Mouse (Mus musculus) ES-Bruce4 (cell line): Measurements from ENCODE around the gene Bach1. TPM values are rescaled to one million over a fixed set of nuclear protein-coding genes. Genes with fewer than 3 reads are reported as not detected.

ENCODE experiments used
- H3K27ac ChIP-seq: 2 replicates; pipeline ENCODE4 v1.5.1; 2012; ENCODE audit warnings: low read length, inconsistent platforms; ENCODE audit not compliant: insufficient read depth
- H3K27me3 ChIP-seq: 2 replicates; pipeline ENCODE4 v1.6.1; 2012; ENCODE audit warnings: mild to moderate bottlenecking, low read length, inconsistent platforms; ENCODE audit not compliant: control insufficient read depth, poor library complexity, insufficient read depth, severe bottlenecking
- H3K36me3 ChIP-seq: 2 replicates; pipeline ENCODE4 v1.6.1; 2012; ENCODE audit warnings: inconsistent platforms, mild to moderate bottlenecking, low read length, moderate library complexity; ENCODE audit not compliant: control insufficient read depth, poor library complexity, insufficient read depth, severe bottlenecking
- H3K4me1 ChIP-seq: one replicate; pipeline ENCODE4 v1.8.1; 2011; ENCODE audit warnings: low read length; ENCODE audit not compliant: control insufficient read depth, insufficient read depth
- H3K4me3 ChIP-seq: 2 replicates; pipeline ENCODE4 v1.5.1; 2011; ENCODE audit warnings: low read depth, mild to moderate bottlenecking, low read length
- H3K9ac ChIP-seq: 2 replicates; pipeline ENCODE4 v1.6.1; 2012; ENCODE audit warnings: low read depth, mild to moderate bottlenecking, inconsistent platforms; ENCODE audit not compliant: poor library complexity, severe bottlenecking
- H3K9me3 ChIP-seq: replicated peaks from 2 replicates; pipeline ENCODE4 v1.6.1; 2012; ENCODE audit warnings: mild to moderate bottlenecking, low read length, inconsistent platforms; ENCODE audit not compliant: control insufficient read depth, poor library complexity, insufficient read depth, severe bottlenecking
- CTCF ChIP-seq: IDR thresholded peaks from one replicate; pipeline ENCODE4 v1.8.1; 2011; ENCODE audit warnings: low read depth, low read length
- EP300 ChIP-seq: IDR thresholded peaks from 2 replicates; pipeline ENCODE4 v1.6.1; 2011; ENCODE audit warnings: low read depth, low read length; ENCODE audit not compliant: insufficient read depth
- POLR2A ChIP-seq: IDR thresholded peaks from one replicate; pipeline ENCODE4 v1.8.1; 2011; ENCODE audit warnings: low read length; ENCODE audit not compliant: insufficient read depth
- polyA plus RNA-seq: library from polyadenylated mRNA; stranded (reverse); fragments of >200 nt; gene quantifications from 2 replicates; pipeline ENCODE4 v1.2.4, GENCODE M21; 2011; ENCODE audit warnings: low read depth; ENCODE audit not compliant: missing spikeins, insufficient read depth, insufficient read length

Bach1 gene
- polyA plus RNA-seq, 1 experiment, result 27.4 TPM

DNA sequence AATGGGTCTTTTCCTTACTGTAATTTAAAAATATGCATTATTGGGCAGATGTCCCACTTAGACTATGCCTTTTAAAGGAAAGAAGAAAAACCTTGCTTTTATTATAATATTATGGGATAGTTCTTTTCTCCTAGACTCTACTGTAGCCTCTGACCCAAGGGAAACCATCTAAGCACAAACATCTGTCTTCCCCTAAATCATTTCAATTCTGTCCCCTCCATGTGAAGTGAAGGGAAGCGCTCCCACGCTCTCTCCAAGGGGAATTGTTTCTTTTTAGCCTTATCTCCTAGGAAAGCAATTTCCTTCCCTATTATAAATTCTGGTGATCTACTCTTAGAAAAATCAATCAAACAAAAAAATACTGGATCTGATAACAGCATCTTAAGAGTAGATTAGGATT is 71.8 kb downstream of the Bach1 start:
- H3K9ac ChIP-seq, result no peak overlapping the region
- H3K9me3 ChIP-seq, result no peaks in the 10 kb centered on the region
- no peaks in the 10 kb centered on the region for H3K4me1 ChIP-seq
- H3K36me3 ChIP-seq, result no peaks in the 10 kb centered on the region
- TF ChIP-seq EP300 (no peak), POLR2A (no peak), CTCF (no peak)
- no peak overlapping the region for H3K4me3 ChIP-seq
- no peak overlapping the region for H3K27ac ChIP-seq
- no peaks in the 10 kb centered on the region; the same call in 1 of the 2 replicates for H3K27me3 ChIP-seq

DNA sequence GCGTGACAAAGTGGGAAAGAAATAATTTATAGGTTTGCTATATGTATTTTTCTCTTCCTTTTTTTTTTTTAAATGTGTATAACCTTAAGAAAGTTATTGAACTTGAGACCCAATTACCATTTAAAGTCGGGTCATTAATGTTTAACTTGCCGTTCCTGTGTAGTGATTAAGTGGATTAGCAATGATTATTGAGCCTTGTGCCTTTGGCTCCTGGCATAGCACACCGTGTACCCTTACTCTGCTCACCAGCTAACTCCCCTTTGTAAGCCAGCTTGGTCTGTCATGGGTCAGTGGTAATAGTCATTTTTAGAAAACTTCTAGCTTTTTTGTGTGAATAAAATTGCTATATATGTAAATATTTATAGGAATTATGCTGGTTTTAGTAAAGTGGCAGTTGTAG is 73.2 kb downstream of the Bach1 start:
- H3K9ac ChIP-seq, result no peak overlapping the region
- H3K27ac ChIP-seq, result no peak overlapping the region
- H3K9me3 ChIP-seq, result no peaks in the 10 kb centered on the region
- H3K4me1 ChIP-seq, result no peaks in the 10 kb centered on the region
- no peaks in the 10 kb centered on the region; the same call in 1 of the 2 replicates for H3K27me3 ChIP-seq
- H3K36me3 ChIP-seq, result no peaks in the 10 kb centered on the region
- no peak for TF ChIP-seq EP300
- TF ChIP-seq CTCF, result no peak
- TF ChIP-seq POLR2A, result no peak
- H3K4me3 ChIP-seq, result no peak overlapping the region

DNA sequence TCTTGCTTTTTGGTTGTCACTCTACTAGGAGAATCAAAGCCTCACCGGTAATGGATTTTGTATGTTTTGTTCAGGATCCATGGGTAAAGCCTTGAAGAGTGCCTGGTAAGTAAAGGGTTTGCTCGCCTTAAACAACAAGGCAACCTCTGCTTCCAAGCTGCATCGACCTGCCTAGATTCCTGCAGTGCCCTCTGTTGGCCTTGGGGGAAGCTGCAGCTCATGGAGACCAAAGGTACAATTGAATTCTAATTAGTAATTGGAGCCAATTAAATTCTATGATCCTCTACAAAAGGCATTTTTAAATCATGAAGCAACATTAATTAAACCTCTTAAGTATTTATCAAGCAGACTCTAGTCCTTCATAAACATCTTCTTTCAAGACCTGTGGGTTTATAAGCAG is 75.7 kb downstream of the Bach1 start:
- Histone ChIP-seq H3K4me3 (no peak overlapping the region), H3K9ac (no peak overlapping the region), H3K9me3 (no peaks in the 10 kb centered on the region), H3K4me1 (no peaks in the 10 kb centered on the region), H3K27me3 (no peaks in the 10 kb centered on the region; the same call in 1 of the 2 replicates), H3K27ac (no peak overlapping the region), H3K36me3 (no peaks in the 10 kb centered on the region)
- no peak for TF ChIP-seq POLR2A
- peak; percentile 70 for TF ChIP-seq CTCF
- no peak for TF ChIP-seq EP300

DNA sequence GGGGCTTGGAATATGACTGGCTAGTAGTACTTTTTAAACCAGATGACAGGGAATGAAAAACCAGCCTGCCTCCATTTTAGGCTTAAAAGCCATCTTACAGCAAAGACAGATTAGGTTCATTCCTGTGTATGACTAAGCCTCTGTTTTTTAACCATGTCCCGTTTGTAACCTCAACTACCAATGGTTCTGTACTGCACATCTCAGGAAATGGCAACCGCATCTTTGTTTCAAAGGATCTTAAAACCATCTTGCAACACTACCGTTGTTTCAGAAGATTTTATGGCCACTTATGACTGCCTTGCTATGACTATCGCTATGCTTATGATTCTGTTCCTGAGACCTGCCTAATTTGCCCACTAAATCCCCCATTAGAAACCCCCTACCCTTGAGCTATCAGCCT is 78.6 kb downstream of the Bach1 start:
- Histone ChIP-seq H3K36me3 (no peaks in the 10 kb centered on the region), H3K27ac (no peak overlapping the region), H3K9me3 (no peaks in the 10 kb centered on the region), H3K27me3 (no peaks in the 10 kb centered on the region), H3K9ac (no peak overlapping the region), H3K4me1 (no peaks in the 10 kb centered on the region), H3K4me3 (no peak overlapping the region)
- TF ChIP-seq POLR2A, result no peak
- no peak for TF ChIP-seq CTCF
- TF ChIP-seq EP300, result no peak

DNA sequence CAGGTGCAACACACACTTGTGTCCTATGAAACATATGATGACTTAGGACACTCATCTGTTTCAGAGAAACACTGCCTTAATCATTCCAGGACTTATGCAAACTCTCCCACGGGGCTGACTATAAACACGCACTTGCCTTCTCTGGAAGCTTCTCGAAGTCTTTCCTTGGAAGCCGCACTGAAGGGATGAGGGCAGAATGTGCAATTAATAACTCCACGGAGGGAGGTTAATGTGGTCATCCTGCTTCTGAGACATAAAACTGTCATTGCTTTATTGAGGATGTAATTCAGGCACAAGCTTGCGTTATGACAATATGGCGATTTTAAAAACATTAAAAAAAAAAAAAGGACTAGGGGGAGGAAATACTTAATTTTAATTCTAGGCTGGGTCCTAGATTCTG is 82.9 kb downstream of the Bach1 start:
- Histone ChIP-seq H3K4me1 (no peaks in the 10 kb centered on the region), H3K4me3 (no peak overlapping the region), H3K27me3 (no peaks in the 10 kb centered on the region), H3K36me3 (no peaks in the 10 kb centered on the region), H3K27ac (no peak overlapping the region), H3K9ac (no peak overlapping the region), H3K9me3 (no peaks in the 10 kb centered on the region)
- TF ChIP-seq CTCF (no peak), EP300 (no peak), POLR2A (no peak)

Other genes with a start within 250 kb of the Bach1 start
- gene Usp16, start 244.2 kb upstream of the Bach1 start, polyA plus RNA-seq, result 48.6 and 50.4 TPM in 2 replicates
- gene Cct8, start 203.1 kb upstream of the Bach1 start, polyA plus RNA-seq, result 653 and 655 TPM in 2 replicates
- not detected in 2 replicates for gene Map3k7cl, start 145.6 kb upstream of the Bach1 start, polyA plus RNA-seq